Mouse (Mus musculus) brain, embryonic 14.5 days (tissue): ENCODE results near the gene Gmfb.

Source experiments
- CTCF ChIP-seq: fragments of 200-500 bp; IDR thresholded peaks from 2 replicates; pipeline ENCODE4 v1.5.1; 2012; ENCODE audit warnings: inconsistent platforms, mild to moderate bottlenecking, moderate library complexity, borderline replicate concordance; ENCODE audit not compliant: insufficient read depth, insufficient read length; ENCODE audit errors: extremely low read depth
- POLR2A ChIP-seq: fragments of 200-500 bp; IDR thresholded peaks from 2 replicates; pipeline ENCODE4 v1.6.1; 2012; ENCODE audit warnings: mild to moderate bottlenecking, inconsistent platforms, borderline replicate concordance; ENCODE audit not compliant: poor library complexity, insufficient read depth, insufficient read length, severe bottlenecking; ENCODE audit errors: extremely low read depth

DNA sequence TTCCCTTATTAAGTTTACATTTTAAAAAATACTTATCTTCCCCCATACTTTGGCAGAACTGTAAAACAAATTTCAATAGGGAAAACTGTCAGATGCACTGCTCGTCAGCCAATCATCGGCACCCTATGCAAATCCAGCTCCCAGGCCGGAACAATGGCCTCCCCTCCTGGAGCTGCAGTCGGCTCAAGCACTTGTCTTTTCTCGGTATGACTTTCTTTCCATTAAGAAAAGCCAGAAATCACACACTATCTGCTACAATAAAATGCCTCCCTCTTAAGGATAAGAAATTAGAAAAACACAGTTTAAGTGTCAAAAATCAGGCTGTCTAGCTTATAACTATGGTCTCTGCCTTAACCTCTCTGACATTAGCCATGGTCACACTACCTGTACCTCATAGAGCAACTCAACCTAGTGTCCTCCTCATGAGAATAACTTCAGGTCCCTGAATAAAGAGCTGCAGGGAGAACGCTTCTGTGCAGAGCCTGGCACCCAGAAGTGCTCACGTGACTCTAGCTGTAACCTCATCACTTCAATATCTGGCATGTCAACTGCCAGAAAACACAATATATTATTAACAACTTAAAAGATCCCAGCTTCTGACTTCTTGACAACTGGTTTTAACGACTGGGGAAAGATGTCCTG lies 39.7 kb downstream of the Gmfb start:
- no peak for TF ChIP-seq CTCF
- no peak for TF ChIP-seq POLR2A
